Mouse (Mus musculus): ENCODE results near the gene Myo1b.
A peak's percentile ranks its signal among the peaks of the same experiment; 100 is the strongest.
"Not testable (repeated sequence)": the region's sequence is repeated elsewhere in the genome, so short reads cannot be mapped to it uniquely, and the experiment has no call there.

The Myo1b gene

DNA sequence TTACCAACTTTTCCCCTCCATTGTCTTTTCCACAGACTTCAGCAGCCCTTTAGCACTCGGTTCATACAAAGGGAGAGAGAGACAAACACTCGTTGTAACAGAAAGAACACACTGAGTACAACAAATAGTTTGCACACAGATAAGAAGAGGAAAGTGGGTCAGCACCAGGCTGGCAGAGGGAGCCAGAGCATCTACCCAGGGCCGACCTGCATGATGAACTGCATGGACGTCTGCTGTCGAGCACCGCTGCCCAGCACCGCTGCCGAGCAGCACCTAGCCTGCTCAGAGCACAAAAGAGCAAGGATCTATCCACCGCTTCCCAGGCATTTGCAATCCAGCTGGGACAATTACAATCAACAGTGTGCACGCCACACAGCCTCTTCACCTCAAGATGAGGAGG lies 19.9 kb downstream of the Myo1b start:
- DNase-seq (ENCODE audit: low spot score in 2 of 2), result no peak

DNA sequence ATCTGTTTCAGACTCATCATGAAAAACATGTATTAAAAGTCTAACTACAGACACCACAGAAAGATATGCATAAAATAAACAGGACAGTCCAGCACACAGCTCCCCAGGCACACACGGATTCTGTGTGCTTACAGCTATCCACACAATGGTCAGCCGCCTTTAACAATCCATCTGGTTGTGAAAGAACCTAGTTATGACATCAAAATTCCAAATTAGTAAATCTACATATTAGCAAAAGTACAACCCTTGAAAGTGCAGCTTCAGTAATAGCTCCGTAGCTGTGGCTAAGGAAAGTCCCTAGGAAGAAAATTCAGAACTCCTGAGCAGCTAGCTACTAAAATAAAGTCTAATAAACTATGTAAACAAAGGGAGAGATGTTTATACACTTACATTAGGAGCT lies 21.1 kb downstream of the Myo1b start:
- DNase-seq (ENCODE audit: low spot score in 2 of 2), result no peak

DNA sequence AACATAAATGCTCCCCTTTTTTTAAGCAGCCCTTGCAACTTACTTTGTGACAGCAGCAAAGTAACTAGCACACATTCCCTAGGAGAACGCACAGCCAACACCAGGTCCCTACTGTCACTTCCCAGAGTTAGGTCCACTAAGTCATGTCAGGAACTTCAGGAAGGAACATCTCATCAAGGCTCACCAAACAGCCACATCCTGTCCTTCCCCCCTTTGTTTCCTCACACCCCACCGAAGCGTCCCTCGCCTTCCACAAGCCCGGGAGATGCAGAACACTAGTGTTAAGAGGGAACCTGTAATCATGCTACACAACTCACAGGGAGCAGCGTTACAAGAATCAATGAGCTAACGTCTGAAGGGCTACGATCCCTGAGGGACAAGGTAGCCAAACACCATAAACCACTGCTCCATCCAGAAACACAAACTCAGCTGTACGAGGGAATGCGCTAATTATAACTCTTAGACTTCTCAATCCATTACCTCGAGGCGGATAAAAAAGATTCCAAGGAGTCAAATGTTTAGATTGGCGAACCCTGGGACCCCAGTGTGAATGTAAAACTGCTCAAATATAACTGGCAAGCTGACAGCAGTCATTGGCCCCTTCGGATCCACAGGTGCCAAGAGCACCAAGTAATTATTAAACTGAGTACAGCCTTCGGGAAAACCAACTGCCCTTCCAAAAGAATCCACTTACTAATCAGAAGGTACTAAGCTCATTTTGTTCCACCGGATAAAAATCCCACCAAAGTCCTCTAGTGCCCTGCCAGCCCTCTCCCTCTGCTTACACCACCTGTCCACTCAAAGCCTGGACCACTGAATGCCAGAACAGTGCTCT lies 22.1 kb downstream of the Myo1b start:
- no peak for DNase-seq (ENCODE audit: low spot score in 2 of 2)

DNA sequence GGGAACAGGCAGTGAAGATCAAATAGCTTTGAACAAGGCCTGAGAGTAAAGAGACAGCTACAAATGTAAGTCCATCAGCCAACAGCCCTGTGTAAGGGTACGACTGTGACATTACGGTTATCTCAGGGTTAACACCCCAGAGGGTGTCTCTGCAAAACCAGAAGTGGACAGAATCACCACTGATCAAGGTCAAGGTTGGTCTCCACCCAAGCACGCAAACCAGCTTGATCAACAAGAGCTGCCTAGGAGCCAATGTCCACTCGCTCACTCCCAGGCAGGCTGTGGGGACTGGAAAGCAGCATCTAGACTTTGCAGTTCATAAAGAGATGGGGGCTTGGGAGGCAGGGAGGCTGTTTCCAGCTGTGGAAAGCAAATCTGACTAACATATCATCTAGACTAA lies 23.9 kb downstream of the Myo1b start:
- DNase-seq (ENCODE audit: low spot score in 2 of 2), result no peak

DNA sequence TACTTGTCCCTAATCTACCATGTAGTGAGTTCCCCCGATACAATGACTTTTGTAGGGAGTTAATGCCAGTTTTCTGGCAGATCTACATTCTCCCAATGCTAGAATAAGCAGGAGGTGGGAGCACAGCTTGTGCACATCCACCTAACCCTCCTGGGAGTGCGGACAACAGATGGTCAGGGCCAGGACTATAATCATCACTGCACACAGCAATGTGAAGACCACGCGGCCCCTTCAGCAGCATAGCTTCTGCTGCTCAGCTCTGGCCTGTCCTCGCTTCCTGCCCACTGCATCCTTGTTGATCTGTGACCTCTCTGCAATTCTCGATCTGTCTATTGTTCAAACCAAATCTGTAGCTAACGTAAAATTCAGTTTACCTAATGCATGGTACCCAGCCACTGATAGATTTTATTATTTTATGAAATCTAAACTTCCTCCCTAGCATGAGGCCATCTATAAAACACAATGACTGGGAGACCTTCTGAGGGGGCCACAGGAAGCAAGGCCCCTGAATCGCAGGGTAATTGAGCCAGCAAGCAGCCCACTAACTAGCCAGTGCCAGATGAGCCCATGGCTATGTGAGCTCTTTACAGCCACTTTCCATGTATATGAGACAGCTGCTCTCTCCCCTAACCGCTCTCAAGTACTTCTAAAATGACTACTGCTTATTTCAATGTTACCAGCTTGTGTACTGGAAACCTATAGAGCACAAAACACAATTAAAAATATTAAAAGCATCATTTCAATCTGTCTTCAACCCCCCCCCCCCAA lies 27.6 kb downstream of the Myo1b start:
- no peak for DNase-seq (ENCODE audit: low spot score in 2 of 2)

DNA sequence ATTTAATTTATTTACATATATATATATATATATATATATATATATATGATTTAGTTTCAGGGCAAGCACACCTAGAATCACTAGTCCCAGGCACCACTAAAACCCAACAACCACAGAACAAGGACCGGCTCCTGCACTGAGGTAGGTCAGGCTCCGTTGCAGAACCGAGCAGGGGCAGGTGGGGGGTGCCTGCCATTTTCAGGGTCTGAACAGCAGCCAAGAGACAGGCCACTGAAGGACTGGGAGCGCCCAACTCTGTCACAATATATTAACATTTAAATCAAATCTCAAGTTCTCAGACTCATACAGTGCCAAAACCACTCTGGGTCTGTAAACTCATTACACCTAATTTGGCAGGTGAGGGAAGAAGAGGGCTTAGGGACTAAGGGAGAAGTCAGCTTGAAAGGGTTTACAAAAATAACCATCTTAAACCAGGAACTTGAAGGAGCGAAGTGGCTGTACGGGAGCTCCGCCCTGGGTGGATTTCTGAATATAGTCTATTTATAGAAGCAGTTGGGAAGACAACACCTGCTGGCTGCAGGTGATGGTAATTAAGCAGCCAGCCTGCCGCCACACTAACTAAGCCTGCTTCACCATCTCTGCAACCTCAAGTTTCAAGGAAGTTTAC lies 30.4 kb downstream of the Myo1b start:
- no peak for DNase-seq (ENCODE audit: low spot score in 2 of 2)

DNA sequence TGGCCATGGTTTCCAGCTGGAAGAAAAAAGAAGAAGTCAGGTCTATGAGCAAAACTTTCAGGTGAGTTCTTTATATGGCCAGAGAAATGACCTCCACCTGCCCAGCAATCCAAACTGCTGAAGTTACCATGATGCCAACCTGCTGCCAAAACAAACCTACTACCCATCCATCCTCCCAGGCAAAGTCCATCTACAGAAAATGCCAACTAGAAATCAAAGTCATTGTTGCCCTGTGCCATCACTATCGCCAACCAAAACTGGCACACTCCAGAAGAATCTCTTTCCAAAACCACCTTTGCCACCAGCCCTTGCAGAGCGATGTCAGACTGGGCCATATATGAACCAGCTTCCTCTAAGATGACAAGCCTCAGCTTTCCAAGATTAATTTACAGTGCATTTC lies 32.7 kb downstream of the Myo1b start:
- DNase-seq (ENCODE audit: low spot score in 2 of 2), result no peak

DNA sequence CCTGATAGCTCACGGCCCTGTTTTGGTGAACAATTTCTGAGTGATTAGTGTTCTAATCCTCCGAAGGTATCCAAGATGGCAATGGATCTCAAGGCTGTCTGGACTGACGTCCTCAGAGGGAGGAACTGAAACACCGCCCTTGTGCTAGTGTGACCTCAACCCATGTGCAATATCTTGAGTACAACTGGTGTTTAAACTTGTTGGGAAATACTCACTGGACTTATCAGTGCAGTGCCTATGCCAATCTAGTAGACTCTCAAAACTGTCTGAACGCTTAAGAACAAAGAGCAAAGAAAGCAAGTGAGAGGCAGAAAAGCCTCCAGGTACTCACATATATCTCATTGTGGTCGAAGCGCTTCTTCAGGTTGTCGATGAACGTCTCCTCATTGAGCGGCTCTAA lies 33.1 kb downstream of the Myo1b start:
- DNase-seq (ENCODE audit: low spot score in 2 of 2), result no peak

DNA sequence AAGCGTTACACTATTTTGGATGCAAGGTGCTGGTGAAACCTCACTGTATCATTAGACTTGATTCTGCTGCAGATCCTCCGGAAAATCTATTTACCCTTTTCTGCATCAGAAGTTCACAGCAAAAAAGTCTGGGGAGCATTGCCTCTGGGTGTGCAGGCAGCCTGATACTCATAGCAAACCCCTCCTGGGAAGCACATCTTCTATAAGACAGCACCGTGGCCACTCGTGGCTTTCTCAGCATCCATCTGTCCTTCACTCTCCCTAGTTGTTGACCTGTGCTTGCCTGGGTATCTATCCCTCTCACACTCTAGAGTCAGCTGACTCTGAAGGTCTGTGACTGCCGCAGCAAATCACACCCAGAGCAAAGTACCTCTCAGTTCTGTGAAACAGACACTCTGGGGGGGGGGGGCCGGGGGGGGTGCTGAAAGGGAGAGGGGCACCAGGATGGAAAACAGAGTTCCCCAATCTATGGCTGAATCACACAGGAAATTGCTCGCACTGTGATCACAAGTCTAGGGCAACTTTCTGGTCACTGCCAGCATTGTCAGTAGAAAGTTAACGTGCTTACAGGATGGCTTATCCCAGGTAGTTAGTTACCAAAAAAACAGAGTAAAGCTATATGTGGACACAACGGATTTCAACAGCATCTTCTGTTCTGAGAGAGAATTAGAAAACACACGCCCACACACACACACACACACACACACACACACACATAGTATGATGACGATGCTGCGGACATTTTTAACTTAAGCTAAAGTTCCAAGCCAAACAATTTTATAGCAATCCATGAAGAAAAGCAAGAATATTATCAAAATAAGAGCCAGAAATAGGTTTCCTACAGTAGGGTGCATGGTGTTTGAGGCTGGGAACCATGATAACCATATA lies 35.7 kb downstream of the Myo1b start:
- no peak for DNase-seq (ENCODE audit: low spot score in 2 of 2)

DNA sequence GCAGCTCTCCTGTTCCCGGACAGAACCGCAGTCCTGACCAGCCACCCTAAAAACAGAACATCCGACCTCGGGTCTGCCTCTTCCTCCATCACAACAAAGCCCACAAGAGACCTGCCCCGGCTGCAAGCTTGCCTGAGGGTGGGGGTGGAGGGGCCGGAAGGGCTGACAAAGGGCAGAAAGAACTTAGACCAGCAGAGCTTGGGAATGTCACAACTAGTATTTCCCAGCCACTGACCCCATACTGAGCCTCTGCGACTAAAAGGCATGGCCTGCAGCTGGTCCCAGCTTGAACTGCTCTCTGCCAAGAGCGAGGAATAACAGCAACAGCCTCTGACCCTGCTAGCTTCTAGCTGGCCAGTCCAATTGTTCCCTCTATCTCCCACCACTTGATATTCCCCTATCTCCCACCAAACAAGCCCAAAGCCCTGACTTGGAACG lies 36.5 kb downstream of the Myo1b start:
- DNase-seq (ENCODE audit: low spot score in 2 of 2), result no peak

DNA sequence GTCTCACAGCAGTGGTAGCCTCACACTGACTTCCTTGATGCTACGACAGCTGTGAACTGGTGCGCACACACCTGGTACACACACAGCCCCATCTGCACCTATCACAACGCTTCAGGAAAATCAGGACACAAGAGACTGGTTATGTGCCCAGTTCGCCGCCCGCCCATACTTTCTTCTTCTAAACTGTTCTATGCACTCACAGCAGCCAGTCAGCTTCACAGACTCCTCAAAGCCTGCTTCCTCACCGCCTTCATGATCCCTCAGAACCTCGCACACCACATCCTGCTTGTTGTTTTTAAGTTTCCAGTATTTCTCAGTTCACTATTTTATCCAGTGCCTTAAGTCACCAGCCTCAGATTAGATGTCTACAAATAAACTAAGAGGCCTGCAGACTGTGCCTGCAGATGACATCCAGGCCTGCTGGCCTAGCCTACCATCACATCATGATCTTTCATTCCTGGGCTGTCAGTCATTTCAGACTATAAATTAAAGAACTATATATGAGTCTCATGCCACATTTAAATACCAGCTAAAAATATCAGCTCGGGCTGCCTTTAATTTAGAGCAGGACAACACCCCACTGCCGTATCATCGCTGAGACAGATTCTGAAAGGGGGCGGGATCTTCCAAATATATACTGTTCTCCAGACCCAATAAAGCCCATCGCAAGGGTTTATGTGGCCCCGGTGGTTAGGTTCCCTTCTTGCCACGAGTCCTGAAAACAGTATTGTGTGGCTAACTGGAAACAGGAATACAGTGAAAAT lies 40.2 kb downstream of the Myo1b start:
- peak in 1 of 2 experiments; percentile 5 for DNase-seq (ENCODE audit: low spot score in 2 of 2)

DNA sequence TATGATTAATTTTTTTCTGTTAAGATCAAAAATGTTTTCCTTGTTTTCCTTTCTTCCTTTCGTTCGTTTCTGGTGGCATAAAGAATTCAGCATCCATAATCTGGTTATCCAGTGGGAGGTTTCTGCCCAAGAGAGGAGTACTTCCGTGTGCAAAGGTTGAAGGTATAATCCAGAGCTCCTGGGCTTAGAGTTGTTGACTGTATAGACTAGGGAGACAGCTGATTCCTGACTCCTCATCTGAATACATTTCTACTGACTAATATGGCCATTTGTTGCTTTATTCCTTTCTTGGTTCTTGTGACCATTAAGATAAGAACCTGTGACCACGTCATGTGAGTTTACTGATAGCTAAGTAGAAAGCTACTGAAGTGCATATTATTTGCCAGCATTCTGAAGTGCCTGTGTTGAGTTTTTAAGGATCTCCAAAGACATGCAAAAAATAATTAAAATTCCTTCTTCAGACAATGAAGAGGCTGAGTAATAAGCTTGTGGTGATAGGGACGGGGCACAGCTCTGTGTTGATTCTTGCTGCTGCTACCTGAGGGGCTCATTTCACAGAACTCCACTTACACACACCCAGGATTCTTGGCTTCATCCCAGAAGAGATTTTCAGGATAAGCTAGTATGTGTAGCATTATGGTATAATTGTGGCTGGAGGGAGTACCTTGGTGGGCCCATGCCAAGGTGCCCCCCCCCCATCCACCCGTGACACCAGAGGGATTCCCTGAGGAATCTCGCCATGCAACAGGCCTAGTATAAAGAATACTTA lies 43.2 kb downstream of the Myo1b start:
- no peak for DNase-seq (ENCODE audit: low spot score in 2 of 2)

DNA sequence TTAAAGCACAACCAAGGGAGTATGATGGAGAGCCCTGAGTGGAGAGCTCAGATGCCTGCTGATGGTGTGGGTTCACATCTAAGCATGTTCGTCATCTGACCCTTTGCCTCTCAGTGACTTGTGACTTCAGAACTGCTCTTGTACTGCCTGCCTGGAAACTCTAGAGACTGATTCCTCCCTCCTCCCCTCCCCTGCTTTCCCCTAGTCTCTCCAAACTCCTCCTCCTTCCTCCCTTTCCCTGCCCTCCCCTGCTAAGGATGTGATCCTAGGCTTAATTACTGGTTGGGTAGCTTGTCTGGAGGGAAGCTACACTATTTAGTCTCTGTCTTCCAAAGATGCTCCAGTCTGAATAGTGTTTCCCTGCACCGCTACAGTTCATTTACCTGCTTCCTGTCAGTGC lies 44.6 kb downstream of the Myo1b start:
- DNase-seq (ENCODE audit: low spot score in 2 of 2), result not testable (repeated sequence)

DNA sequence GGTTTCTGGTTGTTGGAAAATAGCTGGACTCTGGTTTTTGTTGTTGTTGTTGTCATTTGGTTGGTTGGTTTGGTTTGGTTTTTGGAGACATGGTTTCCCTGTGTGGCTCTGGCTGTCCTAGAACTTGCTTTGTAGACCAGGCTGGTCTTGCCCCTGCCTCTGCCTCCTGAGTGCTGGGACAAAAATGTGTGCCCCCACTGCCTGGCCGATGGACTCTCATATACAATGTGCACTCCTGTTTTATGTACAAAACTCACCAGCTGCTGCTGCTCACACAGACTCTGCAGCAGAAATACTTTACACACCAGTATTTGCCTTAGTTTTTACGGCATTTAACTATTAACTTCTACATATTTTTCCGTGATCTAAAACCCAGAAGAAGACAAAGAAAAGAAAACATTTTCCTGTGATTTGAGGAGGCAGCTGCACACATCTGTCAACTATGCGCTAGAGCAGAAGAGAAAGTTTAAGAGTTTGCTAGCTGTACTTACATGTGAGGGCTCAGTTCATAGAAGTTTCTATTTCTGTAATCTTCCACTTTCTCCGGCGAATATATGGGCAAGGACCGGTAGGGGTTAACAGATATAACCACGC lies 52.9 kb downstream of the Myo1b start:
- no peak for DNase-seq (ENCODE audit: low spot score in 2 of 2)

DNA sequence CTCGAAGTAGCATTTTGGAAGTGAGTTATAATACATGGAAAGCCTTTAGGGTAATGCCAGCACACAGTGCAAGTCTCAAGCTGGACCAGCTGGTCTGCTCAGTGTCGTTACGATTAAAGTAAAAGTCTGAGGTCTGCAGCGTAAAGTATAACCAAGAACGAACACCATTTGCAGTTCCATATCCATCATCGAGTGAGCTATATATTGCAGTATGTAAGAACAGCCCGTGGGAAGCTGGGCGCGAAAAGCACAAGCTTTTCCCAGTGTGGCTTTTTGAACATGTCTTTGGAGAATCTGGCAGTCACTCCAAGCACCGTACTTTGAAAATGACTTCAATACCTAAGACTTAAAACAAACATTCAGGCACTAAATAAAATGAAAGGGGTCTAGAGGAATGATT lies 55.0 kb downstream of the Myo1b start:
- no peak for DNase-seq (ENCODE audit: low spot score in 2 of 2)

DNA sequence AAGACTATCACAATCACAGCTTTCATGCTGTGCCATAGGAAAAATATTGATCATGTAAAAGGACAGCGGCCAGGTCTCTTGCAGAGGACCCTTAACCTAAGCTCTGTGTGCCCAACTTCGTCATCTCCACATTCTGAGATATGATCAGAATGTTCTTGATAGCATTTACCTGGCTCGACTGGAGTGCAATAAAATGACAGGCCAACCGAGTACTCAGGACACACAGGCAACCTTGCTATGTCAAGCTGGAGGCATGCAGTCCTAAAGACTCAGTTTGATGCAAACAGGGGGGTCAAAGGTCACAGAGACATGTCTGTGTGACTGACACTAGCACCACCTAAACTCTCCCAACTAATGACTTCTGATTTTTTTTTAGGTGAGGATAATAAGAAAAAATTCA lies 58.9 kb downstream of the Myo1b start:
- DNase-seq (ENCODE audit: low spot score in 2 of 2), result no peak

DNA sequence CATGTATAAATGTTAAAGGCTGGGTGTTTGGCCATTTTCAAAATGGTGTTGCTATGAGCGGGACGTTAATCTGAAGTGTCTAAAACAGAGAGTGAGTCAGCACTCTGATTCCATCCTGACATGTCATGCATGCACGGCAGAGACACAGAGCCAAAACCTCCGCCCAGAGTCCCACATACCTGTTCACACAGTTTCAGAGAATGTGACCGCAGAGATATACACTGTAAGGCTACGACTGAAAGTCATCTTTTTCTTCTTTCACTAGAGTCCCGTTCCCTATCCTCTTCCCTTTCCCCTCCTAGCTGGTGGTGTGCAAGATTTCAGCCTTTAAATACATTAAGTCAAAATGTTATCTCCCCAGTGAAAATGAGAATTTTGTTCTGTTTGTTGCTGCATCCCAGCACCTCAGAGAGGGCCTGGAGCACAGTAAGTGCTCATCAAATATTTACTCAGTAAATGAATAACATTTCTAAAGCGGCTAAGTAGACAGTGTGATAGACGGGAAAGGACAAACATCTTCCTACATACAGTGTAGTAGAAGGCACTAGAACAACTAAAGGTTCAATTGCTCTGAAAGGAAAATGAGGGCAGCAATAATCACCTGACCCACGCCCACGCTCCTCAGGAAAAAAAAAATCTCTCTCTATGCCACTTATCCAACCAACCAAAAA lies 59.5 kb downstream of the Myo1b start:
- no peak for DNase-seq (ENCODE audit: low spot score in 2 of 2)

DNA sequence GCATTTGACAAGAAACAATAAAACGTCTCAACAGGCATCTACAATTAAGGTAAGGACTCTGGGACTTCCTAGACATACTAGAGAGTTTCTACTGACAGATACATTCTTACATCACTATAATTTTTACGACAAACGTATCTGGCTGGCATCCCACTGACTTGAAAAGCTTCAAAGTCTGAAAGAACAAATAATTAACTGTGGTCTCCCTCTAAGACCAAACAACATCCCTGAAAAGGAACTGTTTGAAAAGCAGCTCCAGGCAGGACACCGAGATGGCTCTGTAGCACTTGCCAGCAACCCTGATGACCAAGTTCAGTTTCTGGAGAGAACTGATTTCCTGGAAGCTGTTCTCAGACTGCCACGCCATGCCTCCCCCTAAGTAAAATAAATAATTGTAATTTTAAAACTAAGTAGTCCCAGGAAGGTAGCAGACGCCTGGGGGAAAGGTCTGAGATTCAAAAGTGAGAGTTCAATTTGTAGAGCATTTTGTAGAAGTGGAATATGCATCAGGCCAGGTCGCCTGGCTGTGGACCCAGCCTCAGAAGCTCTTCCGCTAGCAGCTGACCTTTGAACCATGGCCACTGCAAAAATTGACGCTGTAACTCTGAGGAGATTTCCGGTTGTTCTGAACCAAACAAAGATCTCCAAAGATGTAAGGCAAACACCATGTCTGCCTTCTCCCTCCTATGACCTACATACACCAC lies 60.2 kb downstream of the Myo1b start:
- DNase-seq (ENCODE audit: low spot score in 2 of 2), result no peak

DNA sequence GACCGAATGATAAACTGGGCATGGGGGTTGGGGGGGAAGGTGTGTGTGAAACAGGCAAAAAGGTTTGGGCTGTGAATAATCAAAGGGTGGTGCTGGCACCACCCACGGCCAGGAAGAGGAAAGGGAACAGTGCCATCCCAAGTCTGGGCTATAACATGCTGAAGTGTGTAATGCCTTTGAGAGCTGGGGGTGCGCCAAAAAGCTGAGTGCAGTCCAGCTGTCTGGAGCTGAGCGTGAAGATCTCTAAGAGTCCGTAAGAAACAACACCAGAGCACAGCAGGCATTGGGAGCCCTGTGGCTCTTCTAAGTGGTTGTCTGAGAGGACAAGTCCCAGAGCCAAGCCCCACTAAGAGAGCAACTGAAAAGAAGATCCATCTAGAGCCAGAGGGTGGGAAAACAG lies 63.6 kb downstream of the Myo1b start:
- no peak for DNase-seq (ENCODE audit: low spot score in 2 of 2)
